Mouse (Mus musculus) central nervous system, embryonic 11.5 days (tissue): ENCODE measurements around the gene Cox7a2l. TPM values are rescaled to one million over a fixed set of nuclear protein-coding genes. Genes with fewer than 3 reads are reported as not detected.

Source experiments
- polyA plus RNA-seq: library from polyadenylated mRNA; depleted of rRNA; stranded (reverse); fragments of >200 nt; gene quantifications from 2 replicates; pipeline ENCODE4 v1.2.3, GENCODE M21; 2012; rRNA removed

The Cox7a2l gene
- polyA plus RNA-seq, result 224 and 283 TPM in 2 replicates

GRCm38 (mm10) chr17:83517280-83518015 is at the start of gene Cox7a2l:
Gene Cox7a2l, minus strand, starts transcription at chr17:83517330.

Other genes with a start within 250 kb of the Cox7a2l start
- 54.0 and 74.1 TPM in 2 replicates for gene Eml4, start 166.4 kb downstream of the Cox7a2l start, polyA plus RNA-seq
- gene Kcng3, start 114.6 kb upstream of the Cox7a2l start, polyA plus RNA-seq, result 0.12 and 0.19 TPM in 2 replicates
- gene Mta3, start 188.8 kb upstream of the Cox7a2l start, polyA plus RNA-seq, result 35.4 and 35.9 TPM in 2 replicates